Mouse (Mus musculus): ENCODE results near the gene Gpr137c. TPM values are rescaled to one million over a fixed set of nuclear protein-coding genes. Genes with fewer than 3 reads are reported as not detected.

Gpr137c gene
- polyA plus RNA-seq, 1 experiment: 1.4 TPM

- WGBS: 85% methylated on average over 4 of the region's 4 CpGs
- H3K4me1 ChIP-seq (ENCODE audit: control insufficient read depth, insufficient read depth, low read length): peaks cover 4% of the 10 kb centered on the region
- H3K4me3 ChIP-seq (replicated peaks; ENCODE audit: control insufficient read depth, low read depth, low read length): no peak overlapping the region
- TF ChIP-seq POLR2A (IDR thresholded peaks at IDR 0.05; ENCODE audit: borderline replicate concordance, control insufficient read depth, low read depth, low read length) (no peak), CTCF (IDR thresholded peaks at IDR 0.05; ENCODE audit: control insufficient read depth, insufficient read depth, low read length) (no peak)
- H3K27ac ChIP-seq (ENCODE audit: control insufficient read depth, insufficient read depth, low read depth, low read length, poor library complexity): no peak overlapping the region
Observed at GRCm38 (mm10) chr14:45210683-45211082, 8.8 kb upstream of the Gpr137c start.

- Histone ChIP-seq H3K27ac (ENCODE audit: control insufficient read depth, insufficient read depth, low read depth, low read length, poor library complexity) (no peak overlapping the region), H3K4me1 (ENCODE audit: control insufficient read depth, insufficient read depth, low read length) (peaks cover 4% of the 10 kb centered on the region), H3K4me3 (replicated peaks; ENCODE audit: control insufficient read depth, low read depth, low read length) (no peak overlapping the region)
- 87% methylated on average over 1 of the region's 1 CpGs for WGBS
- no peak for TF ChIP-seq POLR2A (IDR thresholded peaks at IDR 0.05; ENCODE audit: borderline replicate concordance, control insufficient read depth, low read depth, low read length)
- no peak for TF ChIP-seq CTCF (IDR thresholded peaks at IDR 0.05; ENCODE audit: control insufficient read depth, insufficient read depth, low read length)
Observed at GRCm38 (mm10) chr14:45211431-45211830, 8.1 kb upstream of the Gpr137c start.

GRCm38 (mm10) chr14:45216711-45217340 is 2.7 kb upstream of the Gpr137c start:
- TF ChIP-seq POLR2A (IDR thresholded peaks at IDR 0.05; ENCODE audit: borderline replicate concordance, control insufficient read depth, low read depth, low read length) (no peak), CTCF (IDR thresholded peaks at IDR 0.05; ENCODE audit: control insufficient read depth, insufficient read depth, low read length) (no peak)
- Histone ChIP-seq H3K4me1 (ENCODE audit: control insufficient read depth, insufficient read depth, low read length) (peaks cover 2% of the 10 kb centered on the region; the same call in 1 of the 2 replicates), H3K27ac (ENCODE audit: control insufficient read depth, insufficient read depth, low read depth, low read length, poor library complexity) (no peak overlapping the region), H3K4me3 (replicated peaks; ENCODE audit: control insufficient read depth, low read depth, low read length) (no peak overlapping the region)
- 84% methylated on average over 9 of the region's 9 CpGs for WGBS

- Histone ChIP-seq H3K4me1 (ENCODE audit: control insufficient read depth, insufficient read depth, low read length) (peaks cover 2% of the 10 kb centered on the region; the same call in 1 of the 2 replicates), H3K4me3 (replicated peaks; ENCODE audit: control insufficient read depth, low read depth, low read length) (peak overlapping the region; percentile 21), H3K27ac (ENCODE audit: control insufficient read depth, insufficient read depth, low read depth, low read length, poor library complexity) (no peak overlapping the region)
- TF ChIP-seq CTCF (IDR thresholded peaks at IDR 0.05; ENCODE audit: control insufficient read depth, insufficient read depth, low read length): no peak
- TF ChIP-seq POLR2A (IDR thresholded peaks at IDR 0.05; ENCODE audit: borderline replicate concordance, control insufficient read depth, low read depth, low read length): no peak
- WGBS: 79% methylated on average over 4 of the region's 4 CpGs
Observed at GRCm38 (mm10) chr14:45217693-45218092, 1.8 kb upstream of the Gpr137c start.

GRCm38 (mm10) chr14:45220090-45220956 is 806 bp downstream of the Gpr137c start, which contains the start of gene Txndc16:
TSS of gene Txndc16 (minus strand) at chr14:45220328.
- WGBS: under 1% methylated on average over 59 of the region's 59 CpGs
- no peak for TF ChIP-seq CTCF (IDR thresholded peaks at IDR 0.05; ENCODE audit: control insufficient read depth, insufficient read depth, low read length)
- peak; percentile 29; the same call in 1 of the 2 replicates for TF ChIP-seq POLR2A (IDR thresholded peaks at IDR 0.05; ENCODE audit: borderline replicate concordance, control insufficient read depth, low read depth, low read length)

GRCm38 (mm10) chr14:45220957-45221630 is 1.6 kb downstream of the Gpr137c start:
- WGBS: 20% methylated on average over 11 of the region's 11 CpGs

More at GRCm38 (mm10) chr14:45220090-45220956, 806 bp downstream of the Gpr137c start, which contains the start of gene Txndc16:
- H3K4me1 ChIP-seq (ENCODE audit: control insufficient read depth, insufficient read depth, low read length): peaks cover 2% of the 10 kb centered on the region; the same call in 1 of the 2 replicates
- peak within 1 kb of the TSS; percentile 75 for H3K4me3 ChIP-seq (replicated peaks; ENCODE audit: control insufficient read depth, low read depth, low read length)
- H3K27ac ChIP-seq (ENCODE audit: control insufficient read depth, insufficient read depth, low read depth, low read length, poor library complexity): peak within 1 kb of the TSS; percentile 76

GRCm38 (mm10) chr14:45239042-45239441 is 19.5 kb downstream of the Gpr137c start:
- WGBS: 24% methylated on average over 2 of the region's 2 CpGs
- H3K4me1 ChIP-seq (ENCODE audit: control insufficient read depth, insufficient read depth, low read length): peaks cover 1% of the 10 kb centered on the region; the same call in 1 of the 2 replicates
- H3K4me3 ChIP-seq (replicated peaks; ENCODE audit: control insufficient read depth, low read depth, low read length): no peak overlapping the region
- TF ChIP-seq POLR2A (IDR thresholded peaks at IDR 0.05; ENCODE audit: borderline replicate concordance, control insufficient read depth, low read depth, low read length) (no peak), CTCF (IDR thresholded peaks at IDR 0.05; ENCODE audit: control insufficient read depth, insufficient read depth, low read length) (no peak)
- no peak overlapping the region for H3K27ac ChIP-seq (ENCODE audit: control insufficient read depth, insufficient read depth, low read depth, low read length, poor library complexity)

More at GRCm38 (mm10) chr14:45220957-45221630, 1.6 kb downstream of the Gpr137c start:
- Histone ChIP-seq H3K27ac (ENCODE audit: control insufficient read depth, insufficient read depth, low read depth, low read length, poor library complexity) (no peak overlapping the region), H3K4me3 (replicated peaks; ENCODE audit: control insufficient read depth, low read depth, low read length) (peak overlapping the region; percentile 70), H3K4me1 (ENCODE audit: control insufficient read depth, insufficient read depth, low read length) (peaks cover 2% of the 10 kb centered on the region; the same call in 1 of the 2 replicates)
- no peak for TF ChIP-seq CTCF (IDR thresholded peaks at IDR 0.05; ENCODE audit: control insufficient read depth, insufficient read depth, low read length)
- no peak for TF ChIP-seq POLR2A (IDR thresholded peaks at IDR 0.05; ENCODE audit: borderline replicate concordance, control insufficient read depth, low read depth, low read length)
